Mouse (Mus musculus) CH12.LX (cell line): ENCODE results near the gene G430095P16Rik. TPM values are rescaled to one million over a fixed set of nuclear protein-coding genes. Genes with fewer than 3 reads are reported as not detected.

Source experiments
- DNase-seq: peaks from one replicate; pipeline ENCODE4 v3.0.0-alpha.2; 2013; ENCODE audit errors: extremely low read depth
- H3K27ac ChIP-seq: 2 replicates; pipeline ENCODE4 v1.5.1; 2012; ENCODE audit warnings: low read depth, mild to moderate bottlenecking, control low read depth, moderate library complexity; ENCODE audit not compliant: insufficient read depth
- H3K27me3 ChIP-seq: replicated peaks from 2 replicates; pipeline ENCODE3; 2012; ENCODE audit warnings: inconsistent platforms
- H3K36me3 ChIP-seq, 2 experiments: replicated peaks in 1 of 2; 2 replicates each; pipeline versions ENCODE3 to v1.6.1; 2012; ENCODE audit warnings: inconsistent platforms in 1 of 2, low read length in 1 of 2, mild to moderate bottlenecking in 1 of 2, mixed read lengths in 1 of 2, moderate library complexity in 1 of 2; ENCODE audit not compliant: control insufficient read depth in 1 of 2, insufficient read depth in 1 of 2
- H3K4me1 ChIP-seq, 2 experiments: 2 replicates each; pipeline ENCODE4 v1.6.1; 2012; ENCODE audit warnings: inconsistent platforms in 1 of 2, moderate library complexity in 1 of 2; ENCODE audit not compliant: insufficient read depth in 2 of 2, control insufficient read depth in 1 of 2
- H3K4me2 ChIP-seq: 2 replicates; pipeline ENCODE4 v1.6.1; 2012; ENCODE audit warnings: low read depth, mild to moderate bottlenecking, control low read depth; ENCODE audit not compliant: poor library complexity, insufficient read depth, severe bottlenecking
- H3K4me3 ChIP-seq, 3 experiments: fragments of 150-350 bp in 1 of 3; sonication (generic) in 1 of 3; replicated peaks in 1 of 3; 2 replicates each; pipeline versions ENCODE3 to v1.5.1; 2011 to 2012; ENCODE audit warnings: low read depth in 2 of 3, low read length in 2 of 3, mild to moderate bottlenecking in 2 of 3, moderate library complexity in 2 of 3, control low read depth in 1 of 3, improper control_type of control experiment in 1 of 3, inconsistent platforms in 1 of 3, mixed read lengths in 1 of 3; ENCODE audit not compliant: poor library complexity in 1 of 3
- H3K79me2 ChIP-seq: replicated peaks from 2 replicates; pipeline ENCODE4 v1.6.1; 2012; ENCODE audit warnings: mild to moderate bottlenecking, moderate library complexity; ENCODE audit not compliant: control insufficient read depth, poor library complexity, insufficient read depth, severe bottlenecking; ENCODE audit errors: extremely low read depth
- H3K9ac ChIP-seq: 2 replicates; pipeline ENCODE4 v1.6.1; 2012; ENCODE audit warnings: low read depth, mild to moderate bottlenecking, control low read depth, moderate library complexity; ENCODE audit not compliant: insufficient read depth
- H3K9me3 ChIP-seq: replicated peaks from 2 replicates; pipeline ENCODE3; 2012; ENCODE audit warnings: low read length, inconsistent platforms, mixed read lengths
- BHLHE40 ChIP-seq: IDR thresholded peaks from 2 replicates; pipeline ENCODE4 v1.6.1; 2011; ENCODE audit warnings: mild to moderate bottlenecking, low read depth, low read length, improper control_type of control experiment
- CHD1 ChIP-seq: IDR thresholded peaks from 2 replicates; pipeline ENCODE4 v1.6.1; 2012; ENCODE audit warnings: low read depth, low read length, improper control_type of control experiment, inconsistent platforms
- E2F4 ChIP-seq: IDR thresholded peaks from 2 replicates; pipeline ENCODE4 v1.6.1; 2011; ENCODE audit warnings: low read depth, low read length, improper control_type of control experiment; ENCODE audit not compliant: insufficient replicate concordance
- ELF1 ChIP-seq: IDR thresholded peaks from 2 replicates; pipeline ENCODE4 v1.6.1; 2014; ENCODE audit warnings: low read depth, mild to moderate bottlenecking, inconsistent platforms, low read length, improper control_type of control experiment
- EP300 ChIP-seq: IDR thresholded peaks from 2 replicates; pipeline ENCODE4 v1.6.1; 2011; ENCODE audit warnings: low read length, improper control_type of control experiment
- GABPA ChIP-seq: IDR thresholded peaks from 2 replicates; pipeline ENCODE4 v1.6.1; 2012; ENCODE audit warnings: low read depth, low read length, improper control_type of control experiment, inconsistent platforms; ENCODE audit not compliant: insufficient replicate concordance
- IRF4 ChIP-seq: IDR thresholded peaks from 2 replicates; pipeline ENCODE4 v1.6.1; 2014; ENCODE audit warnings: low read depth, mild to moderate bottlenecking, inconsistent platforms, low read length, improper control_type of control experiment
- KAT2A ChIP-seq: IDR thresholded peaks from 2 replicates; pipeline ENCODE4 v1.6.1; 2012; ENCODE audit warnings: low read length, improper control_type of control experiment, inconsistent platforms; ENCODE audit not compliant: insufficient replicate concordance
- MAFK ChIP-seq: IDR thresholded peaks from 2 replicates; pipeline ENCODE4 v1.6.1; 2011; ENCODE audit warnings: low read length, improper control_type of control experiment; ENCODE audit not compliant: insufficient replicate concordance
- NELFE ChIP-seq: IDR thresholded peaks from 2 replicates; pipeline ENCODE4 v1.6.1; 2011; ENCODE audit warnings: low read depth, low read length, improper control_type of control experiment
- POLR2AphosphoS2 ChIP-seq: IDR thresholded peaks from 2 replicates; pipeline ENCODE4 v1.6.1; 2011; ENCODE audit warnings: low read depth, low read length, improper control_type of control experiment
- SMC3 ChIP-seq: IDR thresholded peaks from 2 replicates; pipeline ENCODE4 v1.6.1; 2011; ENCODE audit warnings: low read depth, low read length, improper control_type of control experiment
- TBP ChIP-seq: conservative IDR thresholded peaks from 2 replicates; pipeline ENCODE4 v1.6.1; 2011; ENCODE audit warnings: low read depth, low read length, improper control_type of control experiment
- USF1 ChIP-seq: IDR thresholded peaks from 2 replicates; pipeline ENCODE4 v1.6.1; 2014; ENCODE audit warnings: low read depth, mild to moderate bottlenecking, inconsistent platforms, low read length, improper control_type of control experiment
- USF2 ChIP-seq: conservative IDR thresholded peaks from 2 replicates; pipeline ENCODE4 v1.6.1; 2011; ENCODE audit warnings: low read depth, low read length, improper control_type of control experiment
- ZC3H11A ChIP-seq: IDR thresholded peaks from 2 replicates; pipeline ENCODE4 v1.6.1; 2012; ENCODE audit warnings: low read depth, mild to moderate bottlenecking, inconsistent platforms, low read length, improper control_type of control experiment
- ZKSCAN1 ChIP-seq: IDR thresholded peaks from 2 replicates; pipeline ENCODE4 v1.6.1; 2012; ENCODE audit warnings: low read depth, inconsistent platforms, low read length, improper control_type of control experiment, borderline replicate concordance
- dilution Hi-C: fragments of 300-500 bp; cut with MboI; formaldehyde crosslinking; loops from 2 replicates; pipeline ENCODE4 v1.14.3; 2020; ENCODE audit warnings: low sequenced_read_pairs; ENCODE audit not compliant: extremely low pct_unique_long_range_greater_than_20kb, extremely low pct_ligation_motif_present
- in situ Hi-C: fragments of 300-500 bp; cut with MboI; formaldehyde crosslinking; loops from 3 replicates; pipeline ENCODE4 v1.14.3; 2019; ENCODE audit warnings: low sequenced_read_pairs, low pct_ligation_motif_present, low pct_unique_long_range_greater_than_20kb, mixed read lengths
- polyA plus RNA-seq: library from polyadenylated mRNA; unstranded; fragments of >175 nt; gene quantifications from 2 replicates; pipeline ENCODE4 v1.2.1, GENCODE M21; 2012; ENCODE audit warnings: low read depth; ENCODE audit not compliant: insufficient read length
- total RNA-seq, 2 experiments: library from RNA; depleted of rRNA; stranded (reverse); fragments of 300-350 nt in 1 of 2; fragments of >200 nt in 1 of 2; gene quantifications; 2 replicates each; pipeline ENCODE4 v1.2.3; 2012 to 2014

The G430095P16Rik gene
- total and polyA plus RNA-seq, 3 experiments, result 0.17 TPM; not detected in 2

DNA sequence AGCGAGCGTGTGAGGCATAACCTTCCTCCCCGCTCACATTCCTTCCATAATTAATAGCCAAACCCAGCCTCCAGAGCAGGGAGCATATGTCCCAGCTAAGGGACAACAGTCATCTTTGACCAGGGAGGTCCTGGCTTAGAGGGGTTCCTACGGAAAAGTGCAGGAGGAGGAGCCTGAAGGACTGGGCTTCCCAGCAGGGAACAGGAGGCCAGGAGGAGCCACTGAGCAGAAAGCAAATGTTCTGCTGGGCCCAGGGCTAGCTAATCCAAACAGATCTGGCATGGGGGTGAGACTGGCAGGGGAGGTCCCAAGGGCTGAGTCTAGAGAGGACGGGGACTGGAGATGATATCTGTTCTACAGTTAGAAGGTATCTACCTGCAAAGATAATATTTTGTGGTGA lies 34.7 kb downstream of the G430095P16Rik start:
- H3K9ac ChIP-seq, result no peak overlapping the region
- in situ Hi-C loops (no loop called here), dilution Hi-C loops (no loop called here)
- peaks cover 67% of the 10 kb centered on the region for H3K27me3 ChIP-seq
- H3K4me3 ChIP-seq, result no peak overlapping the region
- H3K36me3 ChIP-seq, result no peaks in the 10 kb centered on the region
- H3K4me1 ChIP-seq, result peaks cover 5 to 8% of the 10 kb centered on the region in 2 experiments
- H3K9me3 ChIP-seq, result no peaks in the 10 kb centered on the region
- no peak overlapping the region for H3K4me2 ChIP-seq
- no peaks in the 10 kb centered on the region for H3K79me2 ChIP-seq
- H3K27ac ChIP-seq, result no peak overlapping the region
- no peak for DNase-seq
- no peak for TF ChIP-seq KAT2A
- TF ChIP-seq TBP, result no peak

DNA sequence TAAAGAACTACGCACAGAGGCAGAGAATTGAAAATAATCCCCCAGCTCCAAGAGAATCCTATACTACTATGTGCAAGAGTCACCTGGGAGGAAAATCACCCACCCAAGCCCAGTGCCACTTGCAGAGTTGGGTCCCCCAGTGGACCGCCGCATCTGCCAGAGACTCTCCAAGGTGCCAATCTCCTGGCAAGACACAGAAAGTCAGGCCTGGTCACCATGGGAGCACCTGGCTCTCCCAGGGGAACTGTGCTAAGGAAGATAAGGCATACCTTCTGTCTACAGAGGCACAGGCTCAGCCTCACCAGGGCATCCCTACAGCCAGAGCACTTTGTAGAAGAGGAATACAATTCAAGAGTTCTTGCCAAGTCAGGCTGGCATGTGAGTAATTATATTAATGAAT lies 35.5 kb downstream of the G430095P16Rik start:
- no peak for DNase-seq
- no peaks in the 10 kb centered on the region for H3K79me2 ChIP-seq
- TF ChIP-seq SMC3 (no peak), EP300 (no peak), E2F4 (no peak), GABPA (no peak), IRF4 (no peak), POLR2AphosphoS2 (no peak), NELFE (no peak), TBP (no peak), ELF1 (no peak), MAFK (no peak), BHLHE40 (no peak), USF1 (no peak), USF2 (no peak), ZC3H11A (no peak), CHD1 (no peak), ZKSCAN1 (no peak)
- no peaks in the 10 kb centered on the region for H3K9me3 ChIP-seq
- in situ Hi-C loops (no loop called here), dilution Hi-C loops (no loop called here)
- no peak overlapping the region for H3K4me3 ChIP-seq
- no peaks in the 10 kb centered on the region for H3K36me3 ChIP-seq
- H3K4me2 ChIP-seq, result no peak overlapping the region
- no peak overlapping the region for H3K27ac ChIP-seq
- peaks cover 5 to 8% of the 10 kb centered on the region in 2 experiments for H3K4me1 ChIP-seq
- no peak overlapping the region for H3K9ac ChIP-seq
- H3K27me3 ChIP-seq, result peaks cover 67% of the 10 kb centered on the region
